Mouse (Mus musculus): ENCODE data around the gene Rbpms2. TPM values are rescaled to one million over a fixed set of nuclear protein-coding genes. Genes with fewer than 3 reads are reported as not detected.

The Rbpms2 gene
- polyA plus RNA-seq, 1 experiment = 18.4 TPM

DNA sequence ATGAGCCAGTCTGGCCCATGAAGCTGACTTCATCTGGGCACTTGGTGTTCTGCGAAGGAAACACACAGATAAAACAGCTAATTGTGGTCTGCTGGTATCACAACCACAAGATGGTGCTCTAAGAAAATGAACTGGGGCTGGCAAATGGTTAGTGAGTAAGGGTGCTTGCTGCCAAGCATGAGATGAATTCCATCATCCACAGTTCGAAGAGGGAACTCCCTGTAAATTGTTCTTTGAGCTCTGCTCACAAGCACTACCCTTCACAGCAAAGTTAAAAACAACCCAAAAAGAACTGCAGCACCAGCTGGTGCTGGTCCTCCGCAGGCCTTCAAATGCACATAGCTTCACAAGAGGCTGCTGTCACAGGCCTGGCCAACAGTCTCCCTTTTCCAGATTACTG, 66.2 kb downstream of the Rbpms2 start:
- Histone ChIP-seq H3K4me1 (ENCODE audit: control insufficient read depth, insufficient read depth, insufficient read length, low read length) (no peaks in the 10 kb centered on the region; the same call in 1 of the 2 replicates), H3K27ac (ENCODE audit: insufficient read depth, low read depth, low read length) (no peak overlapping the region), H3K4me3 (ENCODE audit: low read depth, low read length) (no peak overlapping the region), H3K27me3 (ENCODE audit: control insufficient read depth, insufficient read depth, low read length) (no peaks in the 10 kb centered on the region), H3K36me3 (ENCODE audit: control insufficient read depth, insufficient read depth, low read length) (peaks cover 45% of the 10 kb centered on the region)
- TF ChIP-seq CTCF (IDR thresholded peaks at IDR 0.05; ENCODE audit: extremely low read depth, insufficient read length, insufficient replicate concordance, low read depth, low read length) (no peak), POLR2A (IDR thresholded peaks at IDR 0.05; ENCODE audit: low read depth, low read length) (no peak)
- 69% methylated on average over 3 of the region's 3 CpGs for whole genome bisulfite sequencing

DNA sequence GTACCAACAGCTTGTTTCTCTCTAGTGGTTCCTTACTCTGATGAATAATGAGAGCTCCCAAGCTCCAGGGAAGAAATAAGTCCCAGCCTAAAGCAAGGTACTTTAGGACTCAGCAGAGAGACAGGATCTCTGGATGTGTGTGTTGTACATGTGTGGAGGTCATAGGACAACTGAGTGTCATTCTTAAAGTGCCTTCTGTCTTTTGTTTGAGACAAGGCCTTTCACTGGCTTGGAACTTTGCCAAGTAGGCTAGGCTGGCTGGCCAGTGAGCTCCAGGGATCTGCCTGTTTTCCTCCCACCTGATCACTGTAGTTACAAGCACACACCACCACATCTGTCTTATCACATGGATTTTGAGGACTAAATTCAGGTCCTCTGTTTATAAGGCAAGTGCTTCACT, 66.9 kb downstream of the Rbpms2 start:
- H3K4me1 ChIP-seq (ENCODE audit: control insufficient read depth, insufficient read depth, insufficient read length, low read length) = no peaks in the 10 kb centered on the region; the same call in 1 of the 2 replicates
- H3K27ac ChIP-seq (ENCODE audit: insufficient read depth, low read depth, low read length) = no peak overlapping the region
- H3K4me3 ChIP-seq (ENCODE audit: low read depth, low read length) = no peak overlapping the region
- TF ChIP-seq POLR2A (IDR thresholded peaks at IDR 0.05; ENCODE audit: low read depth, low read length) (no peak), CTCF (IDR thresholded peaks at IDR 0.05; ENCODE audit: extremely low read depth, insufficient read length, insufficient replicate concordance, low read depth, low read length) (no peak)
- H3K36me3 ChIP-seq (ENCODE audit: control insufficient read depth, insufficient read depth, low read length) = peaks cover 49% of the 10 kb centered on the region
- H3K27me3 ChIP-seq (ENCODE audit: control insufficient read depth, insufficient read depth, low read length) = no peaks in the 10 kb centered on the region

- no peak for TF ChIP-seq POLR2A (IDR thresholded peaks at IDR 0.05; ENCODE audit: low read depth, low read length)
- WGBS = 82% methylated on average over 7 of the region's 7 CpGs
- no peak overlapping the region for H3K27ac ChIP-seq (ENCODE audit: insufficient read depth, low read depth, low read length)
- H3K4me1 ChIP-seq (ENCODE audit: control insufficient read depth, insufficient read depth, insufficient read length, low read length) = no peaks in the 10 kb centered on the region; the same call in 1 of the 2 replicates
- no peak overlapping the region for H3K4me3 ChIP-seq (ENCODE audit: low read depth, low read length)
- H3K27me3 ChIP-seq (ENCODE audit: control insufficient read depth, insufficient read depth, low read length) = no peaks in the 10 kb centered on the region
- peaks cover 51% of the 10 kb centered on the region for H3K36me3 ChIP-seq (ENCODE audit: control insufficient read depth, insufficient read depth, low read length)
Observed at GRCm38 (mm10) chr9:65697356-65697755, 67.9 kb downstream of the Rbpms2 start.

GRCm38 (mm10) chr9:65697992-65698391, 68.5 kb downstream of the Rbpms2 start:
- Histone ChIP-seq H3K4me3 (ENCODE audit: low read depth, low read length) (no peak overlapping the region), H3K36me3 (ENCODE audit: control insufficient read depth, insufficient read depth, low read length) (peaks cover 51% of the 10 kb centered on the region), H3K27me3 (ENCODE audit: control insufficient read depth, insufficient read depth, low read length) (no peaks in the 10 kb centered on the region), H3K27ac (ENCODE audit: insufficient read depth, low read depth, low read length) (no peak overlapping the region), H3K4me1 (ENCODE audit: control insufficient read depth, insufficient read depth, insufficient read length, low read length) (no peaks in the 10 kb centered on the region)
- no peak for TF ChIP-seq CTCF (IDR thresholded peaks at IDR 0.05; ENCODE audit: extremely low read depth, insufficient read length, insufficient replicate concordance, low read depth, low read length)
- TF ChIP-seq POLR2A (IDR thresholded peaks at IDR 0.05; ENCODE audit: low read depth, low read length) = no peak

DNA sequence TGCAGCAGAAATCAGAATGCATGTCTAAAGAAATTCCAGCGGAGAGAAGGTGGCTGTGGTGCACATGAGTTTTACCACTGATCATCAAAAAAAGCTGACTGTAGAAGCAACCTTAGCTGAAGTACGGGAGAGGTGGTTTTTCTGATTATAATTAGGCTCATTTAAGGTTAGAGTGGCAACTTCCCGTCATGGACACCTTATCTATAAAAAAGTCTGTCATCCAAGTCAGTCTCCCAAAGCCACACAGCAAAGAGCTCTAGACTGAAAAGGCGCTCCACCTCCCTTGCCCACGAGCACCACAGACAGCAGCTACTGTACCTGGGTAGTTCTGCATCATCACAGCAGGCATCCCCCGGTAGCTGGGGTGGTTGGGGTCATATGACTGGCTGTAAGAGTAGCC, 71.1 kb downstream of the Rbpms2 start:
- no peaks in the 10 kb centered on the region for H3K27me3 ChIP-seq (ENCODE audit: control insufficient read depth, insufficient read depth, low read length)
- no peak overlapping the region for H3K4me3 ChIP-seq (ENCODE audit: low read depth, low read length)
- 89% methylated on average over 6 of the region's 6 CpGs for WGBS
- H3K27ac ChIP-seq (ENCODE audit: insufficient read depth, low read depth, low read length) = no peak overlapping the region
- TF ChIP-seq CTCF (IDR thresholded peaks at IDR 0.05; ENCODE audit: extremely low read depth, insufficient read length, insufficient replicate concordance, low read depth, low read length) (no peak), POLR2A (IDR thresholded peaks at IDR 0.05; ENCODE audit: low read depth, low read length) (no peak)
- no peaks in the 10 kb centered on the region for H3K4me1 ChIP-seq (ENCODE audit: control insufficient read depth, insufficient read depth, insufficient read length, low read length)
- H3K36me3 ChIP-seq (ENCODE audit: control insufficient read depth, insufficient read depth, low read length) = peaks cover 55% of the 10 kb centered on the region

GRCm38 (mm10) chr9:65702286-65702685, 72.8 kb downstream of the Rbpms2 start:
- Histone ChIP-seq H3K4me1 (ENCODE audit: control insufficient read depth, insufficient read depth, insufficient read length, low read length) (no peaks in the 10 kb centered on the region), H3K4me3 (ENCODE audit: low read depth, low read length) (no peak overlapping the region), H3K27me3 (ENCODE audit: control insufficient read depth, insufficient read depth, low read length) (no peaks in the 10 kb centered on the region), H3K27ac (ENCODE audit: insufficient read depth, low read depth, low read length) (no peak overlapping the region), H3K36me3 (ENCODE audit: control insufficient read depth, insufficient read depth, low read length) (peaks cover 41% of the 10 kb centered on the region)
- TF ChIP-seq POLR2A (IDR thresholded peaks at IDR 0.05; ENCODE audit: low read depth, low read length) (no peak), CTCF (IDR thresholded peaks at IDR 0.05; ENCODE audit: extremely low read depth, insufficient read length, insufficient replicate concordance, low read depth, low read length) (no peak)
- WGBS = 94% methylated on average over 9 of the region's 9 CpGs

DNA sequence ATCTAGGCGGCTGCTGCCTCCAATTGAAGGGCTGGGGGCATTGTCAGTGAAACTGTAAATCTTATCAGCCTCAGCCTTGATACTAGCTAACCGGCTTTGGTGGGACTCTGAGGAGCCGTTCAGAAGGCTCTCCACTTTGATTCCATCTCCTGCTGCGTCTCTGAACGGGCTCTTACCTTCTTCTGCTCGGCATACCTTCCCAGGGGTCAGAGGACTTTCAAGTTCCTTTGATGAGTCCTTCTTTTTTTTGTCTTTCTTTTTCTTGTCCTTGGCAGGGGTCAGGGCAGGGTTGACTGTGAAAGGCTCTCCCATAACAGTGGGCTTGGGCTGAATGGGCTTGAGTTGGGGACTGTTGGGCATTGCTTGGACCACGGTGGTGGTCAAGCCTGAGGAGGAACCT, 73.8 kb downstream of the Rbpms2 start:
- Histone ChIP-seq H3K27me3 (ENCODE audit: control insufficient read depth, insufficient read depth, low read length) (no peaks in the 10 kb centered on the region), H3K36me3 (ENCODE audit: control insufficient read depth, insufficient read depth, low read length) (peaks cover 38% of the 10 kb centered on the region), H3K4me1 (ENCODE audit: control insufficient read depth, insufficient read depth, insufficient read length, low read length) (no peaks in the 10 kb centered on the region), H3K27ac (ENCODE audit: insufficient read depth, low read depth, low read length) (no peak overlapping the region), H3K4me3 (ENCODE audit: low read depth, low read length) (no peak overlapping the region)
- no peak for TF ChIP-seq CTCF (IDR thresholded peaks at IDR 0.05; ENCODE audit: extremely low read depth, insufficient read length, insufficient replicate concordance, low read depth, low read length)
- TF ChIP-seq POLR2A (IDR thresholded peaks at IDR 0.05; ENCODE audit: low read depth, low read length) = no peak
- 93% methylated on average over 7 of the region's 7 CpGs for WGBS

Data from small intestine, adult 2 months (tissue).